Mouse (Mus musculus): ENCODE measurements around the gene Ypel4. TPM values are rescaled to one million over a fixed set of nuclear protein-coding genes. Genes with fewer than 3 reads are reported as not detected.

Ypel4 gene
- polyA plus RNA-seq, 1 experiment from 2014 or later: 6.2 TPM

DNA sequence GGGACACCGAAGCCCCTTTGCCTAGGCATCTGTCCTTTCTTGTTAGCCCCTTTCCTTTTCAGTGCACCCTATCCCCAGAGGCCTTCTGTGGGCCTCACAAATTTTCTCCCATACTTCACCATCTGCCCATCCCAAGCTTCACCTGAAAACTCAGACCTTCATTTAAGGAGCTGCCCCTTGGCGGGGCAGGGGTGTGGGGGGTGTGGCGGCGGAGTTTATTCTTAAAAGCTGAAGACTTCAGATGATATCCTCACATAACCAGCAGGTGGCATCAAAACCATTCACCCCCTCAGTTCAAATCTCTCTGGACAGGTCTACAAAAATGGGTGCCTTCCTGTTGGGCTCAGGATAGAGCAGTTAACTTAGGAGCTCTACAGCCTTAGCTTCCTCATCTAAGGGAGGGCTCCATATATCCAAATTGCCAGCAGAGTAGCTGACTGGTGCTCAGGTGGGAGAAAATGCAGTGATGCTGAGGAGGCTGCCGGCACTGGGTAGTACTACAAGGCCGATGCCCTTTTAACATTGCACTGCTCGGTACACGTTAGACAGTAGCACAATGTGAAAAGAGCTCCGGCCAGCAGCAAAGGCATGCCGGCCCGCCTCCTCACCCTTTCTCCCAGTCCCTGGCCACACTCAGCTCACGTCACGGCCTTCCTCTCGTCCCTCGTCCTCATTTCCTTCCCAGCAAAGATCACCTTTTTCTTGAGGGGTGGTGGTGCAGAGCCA is 6.9 kb downstream of the Ypel4 start:
- ATAC-seq (replicated peaks; ENCODE audit: insufficient number of reproducible peaks, low FRiP score, low TSS enrichment, low read depth) (no peak), DNase-seq (ENCODE audit: low spot score) (peak; percentile 48)
- Histone ChIP-seq H3K36me3 (replicated peaks; ENCODE audit: control insufficient read depth, insufficient read depth, low read depth, low read length) (no peaks in the 10 kb centered on the region), H3K9ac (replicated peaks; ENCODE audit: low read length) (no peak overlapping the region), H3K4me2 (ENCODE audit: low read depth, low read length) (peak overlapping the region; percentile 92), H3K4me3 (ENCODE audit: low read depth, low read length) (peak overlapping the region; percentile 76), H3K9me3 (replicated peaks; ENCODE audit: control insufficient read depth, low read length) (no peaks in the 10 kb centered on the region), H3K27ac (replicated peaks; ENCODE audit: low read depth, low read length) (0 out of 2 replicates have a peak overlapping the region, but pooled peaks have one; percentile 10), H3K4me1 (ENCODE audit: control insufficient read depth, insufficient read depth, low read length) (no peaks in the 10 kb centered on the region; the same call in none of the 2 replicates), H3K27me3 (ENCODE audit: control insufficient read depth, insufficient read depth, low read length) (no peaks in the 10 kb centered on the region)
- WGBS: 78% methylated on average over 15 of the region's 15 CpGs

DNA sequence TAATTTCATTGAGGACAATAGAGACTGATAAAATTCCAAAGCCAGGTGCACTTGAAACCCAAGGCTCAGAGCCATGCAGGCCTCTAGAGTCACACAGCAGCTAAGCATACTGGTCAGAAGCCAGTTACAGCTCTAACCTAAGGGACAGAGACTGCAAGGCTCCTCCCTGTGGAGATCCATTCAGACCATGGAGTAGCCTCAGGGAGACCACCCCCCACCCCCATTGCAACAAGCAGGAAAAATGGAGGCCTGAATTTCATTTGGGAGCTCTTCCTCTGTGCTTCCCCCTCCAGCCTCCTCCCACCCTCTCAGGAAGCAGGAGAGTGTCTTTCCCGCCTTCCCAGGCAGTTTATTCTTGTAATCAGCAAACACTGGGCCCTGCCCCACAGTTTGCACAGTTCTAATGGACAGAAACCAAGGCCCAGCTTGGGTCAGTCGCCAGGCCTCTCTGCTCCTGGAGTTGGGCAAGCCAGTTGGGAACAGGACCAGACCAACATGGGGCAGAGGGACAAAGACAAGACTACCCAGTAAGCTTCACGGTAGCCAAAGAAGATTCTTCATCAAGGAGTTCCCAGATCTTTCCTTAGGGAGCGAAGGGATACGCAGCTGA is 8.1 kb downstream of the Ypel4 start:
- Histone ChIP-seq H3K36me3 (replicated peaks; ENCODE audit: control insufficient read depth, insufficient read depth, low read depth, low read length) (no peaks in the 10 kb centered on the region), H3K27ac (replicated peaks; ENCODE audit: low read depth, low read length) (peak overlapping the region; percentile 99), H3K4me2 (ENCODE audit: low read depth, low read length) (peak overlapping the region; percentile 92), H3K4me1 (ENCODE audit: control insufficient read depth, insufficient read depth, low read length) (no peaks in the 10 kb centered on the region; the same call in none of the 2 replicates), H3K9me3 (replicated peaks; ENCODE audit: control insufficient read depth, low read length) (no peaks in the 10 kb centered on the region), H3K27me3 (ENCODE audit: control insufficient read depth, insufficient read depth, low read length) (no peaks in the 10 kb centered on the region), H3K4me3 (ENCODE audit: low read depth, low read length) (peak overlapping the region; percentile 76), H3K9ac (replicated peaks; ENCODE audit: low read length) (peak overlapping the region; percentile 95)
- 0 out of 2 replicates have a peak, but pooled peaks have one; percentile 1 for ATAC-seq (replicated peaks; ENCODE audit: insufficient number of reproducible peaks, low FRiP score, low TSS enrichment, low read depth)
- WGBS: 1% methylated on average over 5 of the region's 5 CpGs
- DNase-seq (ENCODE audit: low spot score): peak; percentile 36

DNA sequence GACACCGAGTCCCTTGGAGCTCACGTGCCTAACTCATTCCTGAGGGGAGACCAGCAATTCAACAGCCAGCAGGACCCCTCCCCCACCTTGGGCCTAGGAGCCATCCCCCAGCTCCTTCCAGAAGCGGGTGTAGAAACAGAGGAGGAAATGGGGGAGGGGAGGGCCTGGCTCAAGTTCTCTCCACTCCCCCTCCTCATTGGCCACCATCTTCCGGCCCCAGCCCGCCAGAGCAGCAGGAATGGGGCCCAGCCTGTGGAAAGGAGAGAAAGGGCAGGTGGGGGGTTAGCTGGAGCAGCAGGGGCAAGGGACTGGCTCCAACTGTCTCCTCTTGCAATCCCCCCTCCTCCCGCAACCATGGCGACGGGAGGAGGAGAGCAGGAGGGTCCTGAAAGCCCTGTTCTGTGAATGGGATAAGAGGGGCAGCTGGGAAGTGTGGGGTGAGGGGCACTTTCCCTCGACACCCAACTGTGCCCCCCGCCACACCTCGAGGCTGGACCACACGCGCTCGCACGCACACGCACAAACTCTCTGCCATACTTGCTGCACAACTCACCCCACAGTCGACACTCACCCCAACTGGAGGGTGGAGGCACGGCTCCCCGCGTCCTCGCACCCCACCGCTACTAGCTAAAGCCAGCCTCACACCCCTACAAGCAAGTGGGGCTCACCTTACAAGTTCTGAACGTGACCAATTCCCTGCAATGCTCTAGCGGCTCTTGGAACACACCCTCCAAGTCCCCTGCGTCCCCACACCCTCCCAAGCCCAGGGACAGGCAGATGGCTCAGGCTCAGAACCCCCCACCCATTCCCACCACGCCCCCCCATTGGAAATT is 8.8 kb downstream of the Ypel4 start:
- Histone ChIP-seq H3K4me2 (ENCODE audit: low read depth, low read length) (peak overlapping the region; percentile 92), H3K4me3 (ENCODE audit: low read depth, low read length) (peak overlapping the region; percentile 76), H3K4me1 (ENCODE audit: control insufficient read depth, insufficient read depth, low read length) (no peaks in the 10 kb centered on the region; the same call in 1 of the 2 replicates), H3K27me3 (ENCODE audit: control insufficient read depth, insufficient read depth, low read length) (no peaks in the 10 kb centered on the region), H3K9me3 (replicated peaks; ENCODE audit: control insufficient read depth, low read length) (no peaks in the 10 kb centered on the region), H3K36me3 (replicated peaks; ENCODE audit: control insufficient read depth, insufficient read depth, low read depth, low read length) (no peaks in the 10 kb centered on the region), H3K27ac (replicated peaks; ENCODE audit: low read depth, low read length) (peak overlapping the region; percentile 99), H3K9ac (replicated peaks; ENCODE audit: low read length) (peak overlapping the region; percentile 95)
- WGBS: under 1% methylated on average over 24 of the region's 26 CpGs
- DNase-seq (ENCODE audit: low spot score) (peak; percentile 98), ATAC-seq (replicated peaks; ENCODE audit: insufficient number of reproducible peaks, low FRiP score, low TSS enrichment, low read depth) (peak; percentile 86)

DNA sequence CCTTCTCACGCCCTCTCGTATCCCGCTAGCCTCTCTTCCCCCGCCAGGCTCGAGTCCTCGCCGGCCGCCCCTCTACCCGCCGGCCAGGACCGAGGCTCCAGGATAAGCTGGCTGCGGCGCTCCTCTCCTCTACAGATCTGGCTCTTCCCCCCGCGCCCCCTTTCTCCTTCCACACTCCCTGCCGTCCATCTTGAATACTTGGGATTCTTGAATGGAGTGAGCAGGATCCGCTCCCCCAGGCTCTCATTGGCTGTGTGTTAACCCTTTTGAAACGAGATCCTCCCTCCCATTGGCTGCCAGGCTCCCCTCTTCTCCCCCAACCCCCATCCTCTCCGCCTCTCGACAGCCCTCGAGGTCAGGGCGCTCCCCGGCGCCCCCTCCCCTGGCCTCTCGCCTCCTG is 9.7 kb downstream of the Ypel4 start, which contains the start of gene Gm19426:
Gene Gm19426, minus strand, starts transcription at position 95 of the 400 bp plus-strand sequence.
- H3K9ac ChIP-seq (replicated peaks; ENCODE audit: low read length): peak within 1 kb of the TSS; percentile 95
- H3K4me2 ChIP-seq (ENCODE audit: low read depth, low read length): peak within 1 kb of the TSS; percentile 92
- no peaks in the 10 kb centered on the region for H3K36me3 ChIP-seq (replicated peaks; ENCODE audit: control insufficient read depth, insufficient read depth, low read depth, low read length)
- H3K27me3 ChIP-seq (ENCODE audit: control insufficient read depth, insufficient read depth, low read length): no peaks in the 10 kb centered on the region
- no peaks in the 10 kb centered on the region; the same call in 1 of the 2 replicates for H3K4me1 ChIP-seq (ENCODE audit: control insufficient read depth, insufficient read depth, low read length)
- peak within 1 kb of the TSS; percentile 99 for H3K27ac ChIP-seq (replicated peaks; ENCODE audit: low read depth, low read length)
- no peaks in the 10 kb centered on the region for H3K9me3 ChIP-seq (replicated peaks; ENCODE audit: control insufficient read depth, low read length)
- ATAC-seq (replicated peaks; ENCODE audit: insufficient number of reproducible peaks, low FRiP score, low TSS enrichment, low read depth) (peak; percentile 80), DNase-seq (ENCODE audit: low spot score) (peak; percentile 97)
- under 1% methylated on average over 23 of the region's 25 CpGs for WGBS
- peak within 1 kb of the TSS; percentile 76 for H3K4me3 ChIP-seq (ENCODE audit: low read depth, low read length)

DNA sequence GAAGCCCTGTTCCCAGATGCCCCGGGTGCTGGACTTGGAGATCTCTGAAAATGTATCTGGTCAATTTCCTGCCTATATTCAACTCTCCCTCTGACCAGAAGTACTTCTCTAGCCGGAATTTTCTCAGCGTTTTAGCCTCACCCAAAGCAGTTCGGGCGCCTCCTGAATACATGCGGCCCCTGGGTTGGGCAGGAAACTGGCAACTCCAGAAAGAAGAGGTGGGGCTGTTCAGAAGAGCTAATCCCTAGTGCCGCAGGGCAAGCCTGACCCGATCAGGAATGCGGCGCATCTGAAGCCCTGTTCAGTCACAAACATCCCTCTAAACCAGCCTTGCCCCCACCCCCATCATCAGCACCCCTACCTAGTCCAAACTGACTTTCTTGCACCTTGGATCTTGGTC is 10.3 kb downstream of the Ypel4 start:
- DNase-seq (ENCODE audit: low spot score) (peak; percentile 77), ATAC-seq (replicated peaks; ENCODE audit: insufficient number of reproducible peaks, low FRiP score, low TSS enrichment, low read depth) (peak; percentile 26; the same call in 1 of the 2 replicates)
- Histone ChIP-seq H3K36me3 (replicated peaks; ENCODE audit: control insufficient read depth, insufficient read depth, low read depth, low read length) (no peaks in the 10 kb centered on the region), H3K9ac (replicated peaks; ENCODE audit: low read length) (peak overlapping the region; percentile 95), H3K27ac (replicated peaks; ENCODE audit: low read depth, low read length) (peak overlapping the region; percentile 90), H3K4me1 (ENCODE audit: control insufficient read depth, insufficient read depth, low read length) (no peaks in the 10 kb centered on the region; the same call in 1 of the 2 replicates), H3K9me3 (replicated peaks; ENCODE audit: control insufficient read depth, low read length) (no peaks in the 10 kb centered on the region), H3K4me2 (ENCODE audit: low read depth, low read length) (peak overlapping the region; percentile 92), H3K27me3 (ENCODE audit: control insufficient read depth, insufficient read depth, low read length) (no peaks in the 10 kb centered on the region), H3K4me3 (ENCODE audit: low read depth, low read length) (peak overlapping the region; percentile 76)
- WGBS: under 1% methylated on average over 10 of the region's 10 CpGs

DNA sequence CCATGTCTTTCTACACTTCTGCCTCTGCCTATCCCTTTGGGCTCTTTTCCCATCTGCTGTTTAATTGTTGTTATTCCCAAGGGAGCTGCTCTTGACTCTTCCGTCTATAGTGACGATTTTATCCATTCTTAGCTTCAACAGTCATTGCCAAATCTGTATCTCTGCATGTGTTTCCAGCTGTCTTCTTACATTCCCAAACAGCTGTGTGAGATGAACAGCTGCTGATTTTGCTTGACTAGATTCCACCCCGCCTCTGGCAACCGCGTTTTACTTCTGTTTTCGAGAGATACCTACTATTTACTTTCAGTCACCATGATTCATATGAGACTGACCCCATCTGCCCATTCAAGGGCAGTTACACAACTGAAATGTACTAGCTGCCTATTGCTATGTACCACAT is 16.3 kb downstream of the Ypel4 start:
- Histone ChIP-seq H3K4me2 (ENCODE audit: low read depth, low read length) (no peak overlapping the region), H3K27ac (replicated peaks; ENCODE audit: low read depth, low read length) (no peak overlapping the region), H3K27me3 (ENCODE audit: control insufficient read depth, insufficient read depth, low read length) (no peaks in the 10 kb centered on the region), H3K9me3 (replicated peaks; ENCODE audit: control insufficient read depth, low read length) (no peaks in the 10 kb centered on the region), H3K9ac (replicated peaks; ENCODE audit: low read length) (no peak overlapping the region), H3K4me1 (ENCODE audit: control insufficient read depth, insufficient read depth, low read length) (no peaks in the 10 kb centered on the region), H3K36me3 (replicated peaks; ENCODE audit: control insufficient read depth, insufficient read depth, low read depth, low read length) (no peaks in the 10 kb centered on the region), H3K4me3 (ENCODE audit: low read depth, low read length) (no peak overlapping the region)
- DNase-seq (ENCODE audit: low spot score): no peak
- ATAC-seq (replicated peaks; ENCODE audit: insufficient number of reproducible peaks, low FRiP score, low TSS enrichment, low read depth): no peak
- 83% methylated on average over 6 of the region's 6 CpGs for WGBS

DNA sequence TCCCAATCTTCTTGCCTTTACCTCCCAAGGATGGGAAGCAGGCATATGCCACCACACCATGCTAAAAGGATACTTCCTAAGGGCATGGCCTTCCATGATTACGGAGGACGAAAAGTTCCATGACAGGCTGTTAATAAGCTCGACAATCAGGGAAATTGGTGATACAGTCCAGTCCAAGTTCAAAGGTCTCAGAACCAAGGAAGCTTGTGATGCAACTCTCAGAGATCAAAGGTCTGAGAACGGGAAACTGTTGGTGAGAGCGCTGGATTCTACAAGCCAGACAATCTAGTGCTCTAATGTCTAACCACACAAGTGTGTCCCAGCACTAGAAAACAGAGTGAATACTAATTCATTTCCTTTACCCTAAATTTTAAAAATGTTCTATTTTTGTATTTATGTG is 22.4 kb downstream of the Ypel4 start:
- Histone ChIP-seq H3K27ac (replicated peaks; ENCODE audit: low read depth, low read length) (no peak overlapping the region), H3K4me3 (ENCODE audit: low read depth, low read length) (no peak overlapping the region), H3K27me3 (ENCODE audit: control insufficient read depth, insufficient read depth, low read length) (no peaks in the 10 kb centered on the region), H3K9me3 (replicated peaks; ENCODE audit: control insufficient read depth, low read length) (no peaks in the 10 kb centered on the region), H3K9ac (replicated peaks; ENCODE audit: low read length) (no peak overlapping the region), H3K4me2 (ENCODE audit: low read depth, low read length) (no peak overlapping the region), H3K4me1 (ENCODE audit: control insufficient read depth, insufficient read depth, low read length) (no peaks in the 10 kb centered on the region), H3K36me3 (replicated peaks; ENCODE audit: control insufficient read depth, insufficient read depth, low read depth, low read length) (no peaks in the 10 kb centered on the region)
- DNase-seq (ENCODE audit: low spot score) (no peak), ATAC-seq (replicated peaks; ENCODE audit: insufficient number of reproducible peaks, low FRiP score, low TSS enrichment, low read depth) (no peak)
- WGBS: 65% methylated on average over 5 of the region's 5 CpGs

Data from embryonic facial prominence, embryonic 11.5 days (tissue).